8 mouse cellular contexts compared by ENCODE assay signal in genomic region chr11:116005701-116006419, GRCm38 (mm10). TPM values are rescaled to one million over a fixed set of nuclear protein-coding genes. Genes with fewer than 3 reads are reported as not detected.
DNase-seq lines count a peak whose midpoint lies in the region; ATAC-seq and TF ChIP-seq lines count a peak whose summit lies in the region.
"Had no signal": no experiment of that assay in that cellular context is flagged by ENCODE, and none has a peak within 500 bp of the region (broad histone marks: within the 10 kb centered on the region; RNA-seq: fewer than 3 reads in every experiment).

No protein-coding gene starts in this region.

- H3K36me3 ChIP-seq in lung, embryonic 16.5 days (ENCODE audit: control insufficient read depth, insufficient read depth, low read length): peaks cover 10% of the 10 kb centered on the region
- H3K36me3 ChIP-seq in forebrain, embryonic 15.5 days: no peaks in the 10 kb centered on the region
- peaks cover 41% of the 10 kb centered on the region for H3K36me3 ChIP-seq in limb, embryonic 15.5 days
- H3K36me3 ChIP-seq in stomach, embryonic 16.5 days (ENCODE audit: control insufficient read depth, insufficient read depth, low read length): peaks cover 23% of the 10 kb centered on the region; the same call in 1 of the 2 replicates

- peak overlapping the region; percentile 43 for H3K4me3 ChIP-seq in lung, embryonic 16.5 days (ENCODE audit: low read length)
- no peak overlapping the region for H3K4me3 ChIP-seq in forebrain, embryonic 15.5 days
- H3K4me3 ChIP-seq in limb, embryonic 15.5 days: peak overlapping the region; percentile 39
- no peak overlapping the region for H3K4me3 ChIP-seq in stomach, embryonic 16.5 days (replicated peaks; ENCODE audit: low read length)
- H3K4me3 ChIP-seq in left cerebral cortex, adult 2 months: no peak overlapping the region

- WGBS in lung, embryonic 16.5 days: 67% methylated on average over 9 of the region's 9 CpGs
- WGBS in forebrain, embryonic 15.5 days: 68% methylated on average over 9 of the region's 9 CpGs
- WGBS in limb, embryonic 15.5 days: 67% methylated on average over 9 of the region's 9 CpGs
- 69% methylated on average over 9 of the region's 9 CpGs for WGBS in stomach, embryonic 16.5 days

- peak overlapping the region; percentile 76 for H3K4me2 ChIP-seq in lung, embryonic 16.5 days (ENCODE audit: low read depth, low read length)
- H3K4me2 ChIP-seq in forebrain, embryonic 15.5 days (replicated peaks): peak overlapping the region; percentile 62; the same call in 1 of the 2 replicates
- H3K4me2 ChIP-seq in limb, embryonic 15.5 days: peak overlapping the region; percentile 64
- peak overlapping the region; percentile 74 for H3K4me2 ChIP-seq in stomach, embryonic 16.5 days (ENCODE audit: low read depth, low read length)

- TF ChIP-seq CTCF in left cerebral cortex, adult 2 months (IDR thresholded peaks at IDR 0.05): no peak

- H3K9ac ChIP-seq in lung, embryonic 16.5 days (ENCODE audit: low read length): peak overlapping the region; percentile 73
- H3K9ac ChIP-seq in forebrain, embryonic 15.5 days (replicated peaks): peak overlapping the region; percentile 33; the same call in 1 of the 2 replicates
- 0 out of 2 replicates have a peak overlapping the region, but pooled peaks have one; percentile 41 for H3K9ac ChIP-seq in limb, embryonic 15.5 days
- peak overlapping the region; percentile 73 for H3K9ac ChIP-seq in stomach, embryonic 16.5 days (ENCODE audit: low read length)

- H3K27me3 ChIP-seq in lung, embryonic 16.5 days (ENCODE audit: control insufficient read depth, insufficient read depth, low read depth, low read length): no peaks in the 10 kb centered on the region
- H3K27me3 ChIP-seq in forebrain, embryonic 15.5 days: no peaks in the 10 kb centered on the region
- no peaks in the 10 kb centered on the region for H3K27me3 ChIP-seq in limb, embryonic 15.5 days
- no peaks in the 10 kb centered on the region for H3K27me3 ChIP-seq in stomach, embryonic 16.5 days (ENCODE audit: control insufficient read depth, insufficient read depth, low read length)

- ATAC-seq in lung, embryonic 16.5 days (ENCODE audit: low read depth): no peak
- ATAC-seq in forebrain, embryonic 15.5 days (replicated peaks): no peak
- ATAC-seq in limb, embryonic 15.5 days (ENCODE audit: insufficient number of reproducible peaks, low FRiP score, low TSS enrichment, low read depth): no peak
- no peak for ATAC-seq in stomach, embryonic 16.5 days (ENCODE audit: insufficient read depth, low FRiP score)

- H3K27ac ChIP-seq in lung, embryonic 16.5 days (ENCODE audit: low read length): no peak overlapping the region; the same call in 1 of the 2 replicates
- H3K27ac ChIP-seq in forebrain, embryonic 15.5 days (replicated peaks): no peak overlapping the region
- H3K27ac ChIP-seq in limb, embryonic 15.5 days: peak overlapping the region; percentile 81
- peak overlapping the region; percentile 84 for H3K27ac ChIP-seq in stomach, embryonic 16.5 days (ENCODE audit: low read length)
- H3K27ac ChIP-seq in left cerebral cortex, adult 2 months: no peak overlapping the region

- H3K4me1 ChIP-seq in lung, embryonic 16.5 days (replicated peaks; ENCODE audit: control insufficient read depth, insufficient read depth, low read length): peaks cover 13% of the 10 kb centered on the region
- H3K4me1 ChIP-seq in forebrain, embryonic 15.5 days: peaks cover 11% of the 10 kb centered on the region
- peaks cover 28% of the 10 kb centered on the region for H3K4me1 ChIP-seq in limb, embryonic 15.5 days
- H3K4me1 ChIP-seq in stomach, embryonic 16.5 days (ENCODE audit: control insufficient read depth, insufficient read depth, low read length): peaks cover 10% of the 10 kb centered on the region; the same call in 1 of the 2 replicates

- H3K9me3 ChIP-seq in lung, embryonic 16.5 days (ENCODE audit: control insufficient read depth, low read length): peaks cover 3% of the 10 kb centered on the region; the same call in 1 of the 2 replicates
- no peaks in the 10 kb centered on the region for H3K9me3 ChIP-seq in forebrain, embryonic 15.5 days
- no peaks in the 10 kb centered on the region for H3K9me3 ChIP-seq in limb, embryonic 15.5 days
- no peaks in the 10 kb centered on the region for H3K9me3 ChIP-seq in stomach, embryonic 16.5 days (replicated peaks; ENCODE audit: control insufficient read depth, low read length)

- intact Hi-C loops in left cerebral cortex, adult 2 months (cut with DNase I): loop anchor here (10.0 kb wide), 1 partner anchor 281 kb away; no protein-coding TSS in a partner anchor

- DNase-seq in lung, postnatal 4 days: no peak
- no peak for DNase-seq in ovary, postnatal 10 days (ENCODE audit: low spot score)
- no peak for DNase-seq in left cerebral cortex, adult 2 months (ENCODE audit: extremely low spot score in 1 of 2, low spot score in 2 of 2)
- DNase-seq: lung, postnatal 14 days had no signal

RNA-seq across cellular contexts. Expression of gene Galk1, which starts 6.7 kb away (rescaled TPM):
- polyA plus RNA-seq in lung, embryonic 16.5 days (2015; fragmentation: Nextera tagmentation; extraction: Ambion mirVana): 188 and 190 TPM in 2 replicates
- 58.9 and 64.2 TPM in 2 replicates for polyA plus RNA-seq in forebrain, embryonic 15.5 days (2015; fragmentation: Nextera tagmentation; extraction: Ambion mirVana)
- polyA plus RNA-seq in limb, embryonic 15.5 days (2015; fragmentation: Nextera tagmentation; extraction: Ambion mirVana): 174 and 194 TPM in 2 replicates
- polyA plus RNA-seq in stomach, embryonic 16.5 days (2015; fragmentation: Nextera tagmentation; extraction: Ambion mirVana): 186 and 187 TPM in 2 replicates
- 10 to 100 TPM; 13.3 to 13.9 TPM for total RNA-seq in left cerebral cortex, adult 2 months (2021)

RNA-seq across cellular contexts. Expression of gene H3f3b, which starts 21.9 kb away (rescaled TPM):
- polyA plus RNA-seq in lung, embryonic 16.5 days (2015; fragmentation: Nextera tagmentation; extraction: Ambion mirVana): 1,792 and 1,937 TPM in 2 replicates
- polyA plus RNA-seq in forebrain, embryonic 15.5 days (2015; fragmentation: Nextera tagmentation; extraction: Ambion mirVana): 2,534 and 2,591 TPM in 2 replicates
- 1,660 and 1,740 TPM in 2 replicates for polyA plus RNA-seq in limb, embryonic 15.5 days (2015; fragmentation: Nextera tagmentation; extraction: Ambion mirVana)
- polyA plus RNA-seq in stomach, embryonic 16.5 days (2015; fragmentation: Nextera tagmentation; extraction: Ambion mirVana): 1,496 and 1,592 TPM in 2 replicates
- total RNA-seq in left cerebral cortex, adult 2 months (2021): 100 to 1,000 TPM; 247 to 254 TPM

RNA-seq across cellular contexts. Expression of gene Unk, which starts 24.3 kb away (rescaled TPM):
- polyA plus RNA-seq in lung, embryonic 16.5 days (2015; fragmentation: Nextera tagmentation; extraction: Ambion mirVana): 37.9 and 41.3 TPM in 2 replicates
- 40.4 and 40.8 TPM in 2 replicates for polyA plus RNA-seq in forebrain, embryonic 15.5 days (2015; fragmentation: Nextera tagmentation; extraction: Ambion mirVana)
- 34.7 and 35.1 TPM in 2 replicates for polyA plus RNA-seq in limb, embryonic 15.5 days (2015; fragmentation: Nextera tagmentation; extraction: Ambion mirVana)
- polyA plus RNA-seq in stomach, embryonic 16.5 days (2015; fragmentation: Nextera tagmentation; extraction: Ambion mirVana): 26.4 and 26.9 TPM in 2 replicates
- 10 to 100 TPM; 22.7 to 24.6 TPM for total RNA-seq in left cerebral cortex, adult 2 months (2021)

RNA-seq across cellular contexts. Expression of gene Itgb4, which starts 31.4 kb away (rescaled TPM):
- 3.4 and 3.8 TPM in 2 replicates for polyA plus RNA-seq in lung, embryonic 16.5 days (2015; fragmentation: Nextera tagmentation; extraction: Ambion mirVana)
- polyA plus RNA-seq in forebrain, embryonic 15.5 days (2015; fragmentation: Nextera tagmentation; extraction: Ambion mirVana): 0.52 and 0.69 TPM in 2 replicates
- 14.7 and 15.7 TPM in 2 replicates for polyA plus RNA-seq in limb, embryonic 15.5 days (2015; fragmentation: Nextera tagmentation; extraction: Ambion mirVana)
- polyA plus RNA-seq in stomach, embryonic 16.5 days (2015; fragmentation: Nextera tagmentation; extraction: Ambion mirVana): 18.9 and 24.4 TPM in 2 replicates
- 1 to 10 TPM; 5.1 to 5.7 TPM for total RNA-seq in left cerebral cortex, adult 2 months (2021)

Comparison
In these comparisons a context has a peak if more than half of its experiments do, and no peak if none do; other contexts are left out.
1. H3K27ac ChIP-seq: peak in limb, embryonic 15.5 days (single experiment) and stomach, embryonic 16.5 days (single experiment); none in lung, embryonic 16.5 days (single experiment), forebrain, embryonic 15.5 days (single experiment) and left cerebral cortex, adult 2 months (single experiment).
2. H3K4me3 ChIP-seq: peak in lung, embryonic 16.5 days (single experiment) and limb, embryonic 15.5 days (single experiment); none in forebrain, embryonic 15.5 days (single experiment), stomach, embryonic 16.5 days (single experiment) and left cerebral cortex, adult 2 months (single experiment).
3. Peak in every context shown above with its lines, with median percentiles within 50 percentile points of each other: H3K4me2 ChIP-seq and H3K9ac ChIP-seq.